Mouse (Mus musculus): ENCODE data around the gene Taf4. TPM values are rescaled to one million over a fixed set of nuclear protein-coding genes. Genes with fewer than 3 reads are reported as not detected.

Gene Taf4
- total and polyA plus RNA-seq, 2 experiments from 2014 or later = 2.9 to 15.0 TPM

- no peak for ATAC-seq (ENCODE audit: low FRiP score)
- H3K4me1 ChIP-seq (ENCODE audit: insufficient read depth, low read length) = no peaks in the 10 kb centered on the region
- no peak overlapping the region for H3K27ac ChIP-seq (ENCODE audit: low read depth, low read length)
- no peak for TF ChIP-seq CTCF (IDR thresholded peaks at IDR 0.05)
- no peak for DNase-seq (ENCODE audit: low spot score)
- no peaks in the 10 kb centered on the region for H3K9me3 ChIP-seq (ENCODE audit: low read length)
- H3K9ac ChIP-seq (replicated peaks; ENCODE audit: low read length, poor library complexity, severe bottlenecking) = no peak overlapping the region
- H3K36me3 ChIP-seq (ENCODE audit: insufficient read depth, low read length) = peaks cover 28% of the 10 kb centered on the region
- no peak overlapping the region for H3K4me2 ChIP-seq (ENCODE audit: low read depth, low read length, poor library complexity, severe bottlenecking)
- H3K4me3 ChIP-seq (ENCODE audit: low read depth, low read length) = no peak overlapping the region
- H3K27me3 ChIP-seq (ENCODE audit: insufficient read depth, low read length) = no peaks in the 10 kb centered on the region
- WGBS = 52% methylated on average over 12 of the region's 12 CpGs
Observed at GRCm38 (mm10) chr2:179912911-179913310, 63.5 kb downstream of the Taf4 start.

GRCm38 (mm10) chr2:179896949-179897348 is 79.5 kb downstream of the Taf4 start:
- H3K27me3 ChIP-seq (ENCODE audit: insufficient read depth, low read length) = no peaks in the 10 kb centered on the region
- no peaks in the 10 kb centered on the region for H3K9me3 ChIP-seq (ENCODE audit: low read length)
- no peak overlapping the region for H3K9ac ChIP-seq (replicated peaks; ENCODE audit: low read length, poor library complexity, severe bottlenecking)
- H3K4me1 ChIP-seq (ENCODE audit: insufficient read depth, low read length) = no peaks in the 10 kb centered on the region
- H3K4me3 ChIP-seq (ENCODE audit: low read depth, low read length) = no peak overlapping the region
- 98% methylated on average over 2 of the region's 2 CpGs for WGBS
- ATAC-seq (ENCODE audit: low FRiP score) = no peak
- no peak for TF ChIP-seq CTCF (IDR thresholded peaks at IDR 0.05)
- H3K4me2 ChIP-seq (ENCODE audit: low read depth, low read length, poor library complexity, severe bottlenecking) = no peak overlapping the region
- DNase-seq (ENCODE audit: low spot score) = no peak
- peaks cover 5% of the 10 kb centered on the region; the same call in 1 of the 2 replicates for H3K36me3 ChIP-seq (ENCODE audit: insufficient read depth, low read length)
- no peak overlapping the region for H3K27ac ChIP-seq (ENCODE audit: low read depth, low read length)

- Histone ChIP-seq H3K4me3 (ENCODE audit: low read depth, low read length) (no peak overlapping the region), H3K27me3 (ENCODE audit: insufficient read depth, low read length) (no peaks in the 10 kb centered on the region), H3K4me2 (ENCODE audit: low read depth, low read length, poor library complexity, severe bottlenecking) (no peak overlapping the region), H3K9ac (replicated peaks; ENCODE audit: low read length, poor library complexity, severe bottlenecking) (no peak overlapping the region), H3K36me3 (ENCODE audit: insufficient read depth, low read length) (peaks cover 15% of the 10 kb centered on the region), H3K27ac (ENCODE audit: low read depth, low read length) (no peak overlapping the region), H3K9me3 (ENCODE audit: low read length) (no peaks in the 10 kb centered on the region), H3K4me1 (ENCODE audit: insufficient read depth, low read length) (no peaks in the 10 kb centered on the region)
- no peak for TF ChIP-seq CTCF (IDR thresholded peaks at IDR 0.05)
- DNase-seq (ENCODE audit: low spot score) (no peak), ATAC-seq (ENCODE audit: low FRiP score) (no peak)
- 70% methylated on average over 3 of the region's 3 CpGs for WGBS
Observed at GRCm38 (mm10) chr2:179891048-179891447, 85.4 kb downstream of the Taf4 start.

- ATAC-seq (ENCODE audit: low FRiP score) = no peak
- no peak for TF ChIP-seq CTCF (IDR thresholded peaks at IDR 0.05)
- H3K9ac ChIP-seq (replicated peaks; ENCODE audit: low read length, poor library complexity, severe bottlenecking) = no peak overlapping the region
- no peak overlapping the region for H3K4me3 ChIP-seq (ENCODE audit: low read depth, low read length)
- no peaks in the 10 kb centered on the region for H3K27me3 ChIP-seq (ENCODE audit: insufficient read depth, low read length)
- H3K4me1 ChIP-seq (ENCODE audit: insufficient read depth, low read length) = no peaks in the 10 kb centered on the region
- 57% methylated on average over 7 of the region's 7 CpGs for WGBS
- DNase-seq (ENCODE audit: low spot score) = no peak
- no peak overlapping the region for H3K4me2 ChIP-seq (ENCODE audit: low read depth, low read length, poor library complexity, severe bottlenecking)
- H3K9me3 ChIP-seq (ENCODE audit: low read length) = no peaks in the 10 kb centered on the region
- H3K36me3 ChIP-seq (ENCODE audit: insufficient read depth, low read length) = peaks cover 15% of the 10 kb centered on the region; the same call in 1 of the 2 replicates
- no peak overlapping the region for H3K27ac ChIP-seq (ENCODE audit: low read depth, low read length)
Observed at GRCm38 (mm10) chr2:179884561-179884960, 91.9 kb downstream of the Taf4 start.

GRCm38 (mm10) chr2:179877551-179878215 is 98.8 kb downstream of the Taf4 start:
- Histone ChIP-seq H3K9ac (replicated peaks; ENCODE audit: low read length, poor library complexity, severe bottlenecking) (no peak overlapping the region), H3K27me3 (ENCODE audit: insufficient read depth, low read length) (no peaks in the 10 kb centered on the region), H3K4me3 (ENCODE audit: low read depth, low read length) (no peak overlapping the region), H3K27ac (ENCODE audit: low read depth, low read length) (no peak overlapping the region), H3K4me1 (ENCODE audit: insufficient read depth, low read length) (no peaks in the 10 kb centered on the region), H3K4me2 (ENCODE audit: low read depth, low read length, poor library complexity, severe bottlenecking) (no peak overlapping the region), H3K9me3 (ENCODE audit: low read length) (no peaks in the 10 kb centered on the region), H3K36me3 (ENCODE audit: insufficient read depth, low read length) (peaks cover 3% of the 10 kb centered on the region; the same call in 1 of the 2 replicates)
- WGBS = 56% methylated on average over 9 of the region's 9 CpGs
- TF ChIP-seq CTCF (IDR thresholded peaks at IDR 0.05) = peak; percentile 67
- ATAC-seq (ENCODE audit: low FRiP score) = no peak
- DNase-seq (ENCODE audit: low spot score) = peak; percentile 37

- Histone ChIP-seq H3K4me2 (ENCODE audit: low read depth, low read length, poor library complexity, severe bottlenecking) (no peak overlapping the region), H3K4me1 (ENCODE audit: insufficient read depth, low read length) (no peaks in the 10 kb centered on the region), H3K27ac (ENCODE audit: low read depth, low read length) (no peak overlapping the region), H3K36me3 (ENCODE audit: insufficient read depth, low read length) (0 out of 2 replicates have a peak, but pooled peaks cover 3% of the 10 kb centered on the region), H3K4me3 (ENCODE audit: low read depth, low read length) (no peak overlapping the region), H3K9ac (replicated peaks; ENCODE audit: low read length, poor library complexity, severe bottlenecking) (no peak overlapping the region), H3K27me3 (ENCODE audit: insufficient read depth, low read length) (no peaks in the 10 kb centered on the region), H3K9me3 (ENCODE audit: low read length) (no peaks in the 10 kb centered on the region)
- peak; percentile 89 for DNase-seq (ENCODE audit: low spot score)
- WGBS = 2% methylated on average over 3 of the region's 3 CpGs
- peak; percentile 65; the same call in 1 of the 2 replicates for ATAC-seq (ENCODE audit: low FRiP score)
- peak; percentile 94 for TF ChIP-seq CTCF (IDR thresholded peaks at IDR 0.05)
Observed at GRCm38 (mm10) chr2:179875147-179875546, 101.3 kb downstream of the Taf4 start.
